Mouse (Mus musculus) C2C12 (cell line): ENCODE data around the gene Gripap1.

Experiments used
- CEBPB ChIP-seq: IDR thresholded peaks from one replicate; pipeline ENCODE4 v1.6.1; 2011; ENCODE audit warnings: low read depth, mild to moderate bottlenecking, control low read depth, moderate library complexity
- CTCF ChIP-seq: IDR thresholded peaks from one replicate; pipeline ENCODE4 v1.5.1; 2011; ENCODE audit not compliant: control insufficient read depth, insufficient read depth, insufficient read length
- FOSL1 ChIP-seq: IDR thresholded peaks from one replicate; pipeline ENCODE4 v1.8.0; 2011; ENCODE audit warnings: mild to moderate bottlenecking, low read length; ENCODE audit not compliant: poor library complexity, insufficient read depth, severe bottlenecking
- MAX ChIP-seq: IDR thresholded peaks from one replicate; pipeline ENCODE4 v1.6.1; 2011; ENCODE audit warnings: mild to moderate bottlenecking, control low read depth
- MYOG ChIP-seq: IDR thresholded peaks from one replicate; pipeline ENCODE4 v1.6.1; 2011; ENCODE audit not compliant: control insufficient read depth, insufficient read length; ENCODE audit errors: extremely low read depth
- USF1 ChIP-seq: IDR thresholded peaks from one replicate; pipeline ENCODE4 v1.6.1; 2011; ENCODE audit warnings: low read depth, mild to moderate bottlenecking, control low read depth, moderate library complexity

DNA sequence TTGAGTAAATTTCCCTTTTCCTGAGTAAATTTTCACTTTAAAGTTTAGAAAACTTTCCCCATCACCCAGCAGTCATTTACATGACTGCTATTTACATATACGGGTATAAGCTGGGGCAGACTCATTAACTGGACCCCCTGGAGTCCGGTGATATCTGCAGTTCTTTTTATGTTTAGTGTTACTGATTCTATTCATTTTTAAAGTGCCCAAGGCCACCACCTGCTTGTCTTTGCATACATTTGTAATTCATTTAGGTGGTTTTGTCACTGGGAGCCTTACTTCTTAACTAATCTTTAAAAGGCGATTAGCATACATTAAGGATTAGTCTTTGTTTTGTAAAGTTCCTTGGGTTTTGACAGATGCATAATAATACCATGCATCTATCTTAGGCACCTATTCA, 80.3 kb downstream of the Gripap1 start:
- TF ChIP-seq CTCF = no peak
- TF ChIP-seq MAX = no peak
- TF ChIP-seq MYOG = no peak
- no peak for TF ChIP-seq USF1
- no peak for TF ChIP-seq CEBPB
- TF ChIP-seq FOSL1 = no peak
